Mouse (Mus musculus) spleen, postnatal 4 days (tissue): Measurements from ENCODE around the gene Ccz1.
"Not testable (repeated sequence)": the region's sequence is repeated elsewhere in the genome, so short reads cannot be mapped to it uniquely, and the experiment has no call there.

Experiments used
- DNase-seq, 2 experiments: peaks; one replicate each; pipeline ENCODE4 v3.0.0; 2022; ENCODE audit warnings: low spot score in 2 of 2

Ccz1 gene

GRCm38 (mm10) chr5:144014551-144015311, at the start of gene Ccz1:
Ccz1 (minus strand) TSS chr5:144014877.
- peak; percentile 77 to 86 for DNase-seq

DNA sequence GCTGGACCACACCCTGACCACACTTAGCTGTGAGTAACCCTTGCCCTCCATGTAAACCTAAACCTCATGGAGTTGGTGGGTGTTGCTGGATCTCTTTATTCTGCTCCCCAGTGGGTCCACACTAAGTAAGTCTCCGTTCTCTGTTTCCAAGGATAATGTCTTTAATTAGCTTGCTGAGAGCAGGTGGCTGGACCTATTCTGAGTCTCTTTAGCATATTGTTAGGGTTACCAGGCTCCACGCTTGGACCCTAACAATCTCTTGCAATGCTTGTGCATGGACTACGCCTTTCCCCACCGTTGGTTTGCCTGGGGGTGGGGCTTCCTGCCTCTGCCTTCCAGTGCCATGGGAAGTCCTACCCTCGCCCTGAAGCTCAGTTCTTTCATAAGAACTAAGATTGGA, 49.4 kb upstream of the Ccz1 start:
- no peak for DNase-seq

DNA sequence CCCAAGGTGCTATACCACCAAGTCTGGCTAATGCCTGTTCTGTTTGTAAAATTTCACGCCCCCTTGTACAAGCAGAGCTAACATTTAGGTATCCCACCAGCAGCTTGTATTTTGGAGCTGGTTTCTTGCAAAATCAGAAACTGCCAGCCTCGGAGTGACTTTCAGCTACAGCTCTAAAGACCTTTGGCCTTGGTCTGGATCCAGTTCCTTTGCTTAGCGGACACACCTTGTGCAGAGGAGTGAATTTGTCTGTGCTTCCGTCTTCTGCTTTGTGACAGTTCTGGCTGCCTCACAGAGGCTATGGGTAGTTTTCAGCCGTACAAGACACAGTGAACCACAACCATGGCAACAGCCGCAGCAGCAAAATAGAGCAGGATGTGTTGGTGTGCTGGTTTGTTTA, 39.7 kb upstream of the Ccz1 start:
- no peak for DNase-seq

GRCm38 (mm10) chr5:144053450-144053849, 38.8 kb upstream of the Ccz1 start:
- no peak for DNase-seq

DNA sequence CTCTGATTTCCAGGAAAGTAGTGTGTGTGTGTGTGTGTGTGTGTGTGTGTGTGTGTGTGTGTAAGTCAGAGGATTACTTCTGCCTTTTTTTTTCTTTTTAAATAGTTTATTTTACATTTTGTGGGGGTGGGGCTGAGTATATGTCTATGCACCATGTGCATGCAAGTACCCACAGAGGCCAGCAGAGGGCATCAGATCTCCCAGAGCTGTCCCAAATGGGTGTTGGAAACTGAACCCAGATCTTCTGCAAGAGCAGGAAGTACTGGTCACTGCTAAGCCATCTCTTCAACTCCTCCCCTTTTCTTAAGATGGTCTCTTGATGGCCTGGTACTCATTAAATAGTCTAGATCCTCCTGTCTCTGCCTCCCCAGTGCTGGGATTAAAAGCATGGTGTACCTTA, 36.6 kb upstream of the Ccz1 start:
- DNase-seq = no peak

GRCm38 (mm10) chr5:144049881-144050280, 35.2 kb upstream of the Ccz1 start:
- DNase-seq = no peak

GRCm38 (mm10) chr5:144047324-144047723, 32.6 kb upstream of the Ccz1 start:
- DNase-seq = no peak

GRCm38 (mm10) chr5:144043166-144043565, 28.5 kb upstream of the Ccz1 start:
- no peak for DNase-seq

DNA sequence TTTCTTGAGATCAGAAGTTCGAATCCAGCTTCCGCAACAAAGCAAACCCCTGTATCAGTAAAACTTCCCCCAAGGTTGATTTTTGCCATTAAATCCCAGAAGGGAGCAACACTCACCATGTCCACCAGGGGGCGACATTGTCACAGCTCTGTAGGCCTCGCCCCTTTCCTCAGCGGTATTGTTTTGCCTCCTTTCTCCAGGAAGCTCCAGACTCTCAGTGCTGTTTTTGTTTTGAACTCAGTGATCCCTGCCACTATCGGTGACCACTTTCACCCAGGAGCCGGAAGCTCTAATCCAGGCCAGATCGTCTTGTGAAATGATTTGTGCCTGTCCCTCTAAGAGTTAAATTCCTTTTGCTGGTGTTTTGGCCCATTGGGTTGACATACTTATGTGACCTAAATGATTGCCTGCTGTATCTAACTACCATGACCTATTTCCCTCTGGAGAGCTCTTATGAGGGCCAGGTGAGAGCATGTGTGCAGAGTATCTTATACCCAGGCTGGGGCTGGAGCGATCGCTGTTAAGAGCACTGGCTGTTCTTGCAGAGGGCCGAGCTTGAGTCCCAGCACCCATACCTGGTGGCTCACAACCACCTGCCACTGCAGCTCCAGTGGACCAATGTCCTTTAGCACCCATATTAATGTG, 26.2 kb upstream of the Ccz1 start:
- DNase-seq = peak; percentile 71 to 90

DNA sequence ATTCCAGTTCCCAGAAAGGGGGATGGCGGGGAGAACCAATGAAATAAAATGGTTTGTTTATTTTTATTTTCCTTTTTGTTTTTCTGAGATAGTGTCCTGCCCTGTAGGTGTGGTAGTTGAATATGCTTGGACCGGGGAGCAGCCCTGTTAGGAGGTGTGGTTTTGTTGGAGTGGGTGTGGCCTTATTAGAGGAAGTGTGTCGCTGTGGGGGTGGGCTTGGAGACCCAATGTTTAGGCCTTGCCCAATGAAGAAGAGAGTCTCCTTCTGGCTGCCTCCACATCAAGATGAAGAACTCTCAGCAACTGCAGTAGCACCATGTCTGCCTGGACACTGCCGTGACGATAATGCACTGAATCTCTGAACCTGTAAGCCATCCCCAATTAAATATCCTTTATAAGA, 25.2 kb upstream of the Ccz1 start:
- no peak for DNase-seq

- no peak for DNase-seq
These were observed 24.5 kb upstream of the Ccz1 start for GRCm38 (mm10) chr5:144039156-144039675.

DNA sequence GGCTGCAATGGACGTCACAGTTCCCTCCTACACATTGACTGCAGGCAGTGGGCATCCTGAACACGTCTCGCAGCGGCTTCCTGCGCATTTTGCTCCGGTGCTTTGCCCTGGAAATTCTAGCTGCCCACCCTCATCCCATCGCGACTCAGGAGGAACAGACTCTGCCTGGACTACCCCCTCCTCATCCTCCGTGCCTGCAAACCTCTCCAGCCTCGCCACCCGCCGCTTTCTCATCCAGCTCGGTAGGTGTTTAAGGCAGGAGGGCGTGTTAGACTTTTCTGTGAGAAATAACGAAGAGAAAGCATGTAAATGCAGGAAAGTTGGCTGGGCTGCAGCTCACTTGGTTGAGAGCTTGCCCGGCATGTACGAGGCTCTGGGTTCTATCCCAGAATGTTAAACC, 22.3 kb upstream of the Ccz1 start:
- DNase-seq = no peak

DNA sequence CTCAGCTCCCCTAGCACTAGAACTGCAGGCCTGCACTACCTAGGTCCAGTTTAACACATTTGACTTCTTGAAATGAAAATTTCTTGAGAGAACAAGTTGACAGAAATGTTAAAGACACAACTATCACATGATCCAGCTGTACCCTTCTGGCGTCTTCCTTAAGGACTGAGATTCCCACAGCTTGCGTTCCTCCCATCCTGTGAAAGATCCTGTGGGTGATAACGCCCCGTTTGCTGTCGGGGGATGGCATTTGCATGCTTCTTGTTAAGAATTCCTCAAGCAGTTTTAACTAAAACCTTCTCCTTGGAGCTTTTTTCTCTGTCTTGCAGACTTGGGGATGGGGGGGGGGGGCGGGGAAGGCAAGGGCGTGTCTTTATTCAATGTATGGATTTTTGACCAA, 19.9 kb upstream of the Ccz1 start:
- no peak for DNase-seq

DNA sequence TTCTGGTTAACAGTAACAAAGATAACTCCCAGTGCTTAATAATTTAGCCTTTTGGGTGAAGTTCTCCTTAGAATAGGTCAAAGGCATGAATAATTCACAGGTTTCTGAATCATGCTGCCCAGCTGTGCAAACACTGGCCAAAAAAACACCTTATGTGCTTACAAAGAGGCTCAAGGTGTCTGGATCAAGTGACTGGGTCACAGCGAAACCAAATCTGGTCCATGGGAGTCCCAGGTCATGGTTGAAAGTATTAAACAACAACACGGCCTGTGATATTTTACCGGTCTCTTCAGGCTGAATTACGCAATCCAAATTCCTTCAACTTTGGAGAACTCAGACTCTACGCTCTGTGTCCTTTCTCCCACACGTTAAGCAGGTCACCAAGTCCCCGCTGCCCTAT, 17.8 kb upstream of the Ccz1 start:
- DNase-seq = no peak

DNA sequence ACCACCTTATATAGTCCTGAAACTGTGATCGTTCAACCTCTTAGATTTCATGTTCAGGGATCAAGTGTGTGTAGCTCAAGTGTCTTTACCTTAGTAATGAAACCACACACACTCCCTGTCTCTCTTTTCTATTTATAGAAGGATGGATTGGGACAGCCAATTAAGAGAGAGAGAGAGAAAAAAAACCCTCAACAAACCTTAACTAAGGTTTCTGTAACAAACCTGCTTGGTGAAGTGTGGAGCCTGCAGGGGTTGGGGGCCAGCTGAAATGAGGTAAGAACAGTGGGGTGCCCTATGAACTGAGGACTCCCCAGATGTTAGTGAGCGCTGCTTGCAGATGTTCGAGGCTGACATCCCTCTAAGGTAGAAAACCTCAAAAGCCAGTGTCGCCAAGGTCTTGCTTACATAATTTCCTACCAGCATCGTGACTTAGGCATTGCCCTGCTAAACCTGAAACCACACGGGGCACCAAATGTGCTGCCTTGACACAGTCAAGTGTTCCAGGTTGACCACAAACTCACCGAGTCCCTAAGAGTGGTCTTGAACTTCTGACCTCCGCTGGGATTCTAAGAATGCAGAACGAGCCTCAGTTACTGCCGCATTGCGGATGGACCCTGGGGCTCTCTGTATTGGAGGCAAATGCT, 12.1 kb upstream of the Ccz1 start, which contains the start of gene Ocm:
Gene Ocm, minus strand, starts transcription at position 51 of the 644 bp plus-strand sequence.
- DNase-seq = no peak

GRCm38 (mm10) chr5:144015845-144016244, 1.2 kb upstream of the Ccz1 start:
- no peak for DNase-seq

DNA sequence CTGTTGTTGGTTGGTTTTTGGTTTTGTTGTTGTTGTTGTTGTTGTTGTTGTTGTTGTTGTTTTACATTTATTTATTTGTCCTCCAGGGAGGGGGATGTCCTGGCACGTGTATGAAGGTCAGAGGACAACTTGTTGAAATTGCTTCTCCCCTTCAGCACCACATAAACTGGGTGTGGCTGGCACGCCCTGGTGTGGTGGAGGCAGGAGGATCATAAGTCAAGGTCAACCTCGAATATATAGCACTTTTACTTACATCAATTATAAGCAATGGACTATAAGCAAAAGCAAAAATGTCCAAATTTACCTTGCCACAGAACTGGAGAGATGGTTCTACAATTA, 604 bp upstream of the Ccz1 start:
- DNase-seq = no peak

- not testable (repeated sequence) for DNase-seq
These were observed 1.1 kb downstream of the Ccz1 start for GRCm38 (mm10) chr5:144013366-144014134.

- no peak for DNase-seq
These were observed 12.1 kb downstream of the Ccz1 start for GRCm38 (mm10) chr5:144002461-144003192.

GRCm38 (mm10) chr5:143999409-143999808, 15.3 kb downstream of the Ccz1 start:
- peak in 1 of 2 experiments; percentile 30 for DNase-seq

DNA sequence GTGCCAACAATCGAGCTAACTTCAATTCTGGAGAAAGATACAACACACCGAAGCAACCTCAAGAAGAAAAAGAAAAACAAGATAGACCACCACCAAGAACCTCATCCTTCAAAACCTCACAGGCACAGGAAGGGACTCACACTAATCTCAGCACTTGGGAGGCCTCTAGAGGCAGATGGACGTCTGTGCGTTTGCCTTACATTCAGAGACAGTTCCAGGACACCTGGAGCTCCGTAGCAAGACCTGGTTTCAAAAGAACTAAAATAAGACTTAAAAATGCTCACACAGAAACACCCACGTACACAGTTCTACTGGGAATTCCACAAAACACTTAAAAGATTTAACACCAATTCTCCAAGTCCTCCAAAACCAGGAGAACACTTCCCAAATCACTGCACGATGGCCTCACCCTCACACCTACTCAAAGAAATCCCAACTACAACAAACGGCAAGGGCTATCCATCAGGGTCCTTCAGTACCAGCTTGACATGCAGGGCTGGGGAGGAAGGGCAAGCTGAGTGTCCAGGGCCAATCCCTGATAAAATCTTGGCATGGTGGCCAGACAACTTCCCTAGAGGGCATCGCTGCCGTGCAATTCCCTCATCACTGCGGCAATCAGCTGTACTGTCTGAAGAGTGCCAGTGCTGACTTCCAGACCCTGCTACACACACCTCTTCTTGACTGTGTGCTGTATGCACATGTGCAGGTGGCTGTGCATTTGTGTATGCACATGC, 19.9 kb downstream of the Ccz1 start:
- no peak for DNase-seq
